Mouse (Mus musculus): ENCODE measurements around the gene Rpl22. TPM values are rescaled to one million over a fixed set of nuclear protein-coding genes. Genes with fewer than 3 reads are reported as not detected.

Gene Rpl22
- total RNA-seq, 2 experiments from 2014 or later = 443 to 509 TPM

Other genes with a start within 250 kb of the Rpl22 start
- 1 to 10 TPM; 1.3 to 2.8 TPM for gene Tnfrsf25, start 209.8 kb upstream of the Rpl22 start, total RNA-seq (2021)
- gene Espn, start 173.4 kb upstream of the Rpl22 start, total RNA-seq (2021) = 1 to 10 TPM; 1.9 to 3.3 TPM
- not detected for gene Hes2, start 166.9 kb upstream of the Rpl22 start, total RNA-seq (2021)
- 10 to 100 TPM; 45.7 to 54.0 TPM for gene Acot7, start 147.6 kb upstream of the Rpl22 start, total RNA-seq (2021)
- 1 to 10 TPM; 5.3 to 7.4 TPM for gene Gpr153, start 51.5 kb upstream of the Rpl22 start, total RNA-seq (2021)
- gene Hes3, start 34.1 kb upstream of the Rpl22 start, total RNA-seq (2021) = not detected
- gene Icmt, start 28.5 kb upstream of the Rpl22 start, total RNA-seq (2021) = 10 to 100 TPM; 52.1 to 55.6 TPM
- 1 to 10 TPM in 1 of 2 experiments, under 1 TPM in 1; 0.43 to 1.3 TPM for gene Rnf207, start 6.7 kb upstream of the Rpl22 start, total RNA-seq (2021)
- 1 to 10 TPM; 6.9 to 9.7 TPM for gene Chd5, start 12.9 kb downstream of the Rpl22 start, total RNA-seq (2021)
- gene Nphp4, start 151.0 kb downstream of the Rpl22 start, total RNA-seq (2021) = 1 to 10 TPM; 2.9 to 4.1 TPM
- 1 to 10 TPM; 4.6 to 5.5 TPM for gene Kcnab2, start 152.1 kb downstream of the Rpl22 start, total RNA-seq (2021)

Data from adrenal gland, adult 18-20 months (tissue).